Mouse (Mus musculus): ENCODE measurements around the gene Ptprj. TPM values are rescaled to one million over a fixed set of nuclear protein-coding genes. Genes with fewer than 3 reads are reported as not detected.
"Not testable (repeated sequence)": the region's sequence is repeated elsewhere in the genome, so short reads cannot be mapped to it uniquely, and the experiment has no call there.

Gene Ptprj
- polyA plus RNA-seq, 1 experiment from 2014 or later: 3.0 TPM

DNA sequence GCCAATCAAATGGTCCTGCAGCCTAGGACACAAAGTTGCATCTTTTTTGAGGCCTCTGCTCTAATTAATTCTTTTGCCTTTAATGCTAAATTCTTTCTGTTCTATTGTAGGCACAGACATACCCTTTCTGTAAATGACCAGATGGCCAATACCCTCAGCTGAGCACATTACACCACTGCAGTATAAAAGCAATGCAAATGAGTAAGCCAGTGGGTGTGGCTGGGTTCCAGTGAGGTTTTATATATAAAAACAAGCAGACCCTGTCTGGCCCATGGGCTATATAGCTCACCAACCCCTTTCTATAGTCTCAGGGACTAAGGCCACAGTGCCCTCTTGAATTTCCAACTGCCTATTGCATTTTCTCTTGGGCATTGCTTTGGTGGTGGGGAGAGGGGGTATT is 140.3 kb downstream of the Ptprj start:
- H3K4me2 ChIP-seq (ENCODE audit: low read depth, low read length); H3K9ac ChIP-seq (replicated peaks; ENCODE audit: low read length); H3K9me3 ChIP-seq (replicated peaks; ENCODE audit: control insufficient read depth, low read length); H3K27me3 ChIP-seq (ENCODE audit: control insufficient read depth, insufficient read depth, low read length); H3K36me3 ChIP-seq (replicated peaks; ENCODE audit: control insufficient read depth, insufficient read depth, low read depth, low read length); H3K27ac ChIP-seq (replicated peaks; ENCODE audit: low read depth, low read length); H3K4me1 ChIP-seq (ENCODE audit: control insufficient read depth, insufficient read depth, low read length); DNase-seq (ENCODE audit: low spot score); H3K4me3 ChIP-seq (ENCODE audit: low read depth, low read length); ATAC-seq (replicated peaks; ENCODE audit: insufficient number of reproducible peaks, low FRiP score, low TSS enrichment, low read depth): not testable (repeated sequence)

DNA sequence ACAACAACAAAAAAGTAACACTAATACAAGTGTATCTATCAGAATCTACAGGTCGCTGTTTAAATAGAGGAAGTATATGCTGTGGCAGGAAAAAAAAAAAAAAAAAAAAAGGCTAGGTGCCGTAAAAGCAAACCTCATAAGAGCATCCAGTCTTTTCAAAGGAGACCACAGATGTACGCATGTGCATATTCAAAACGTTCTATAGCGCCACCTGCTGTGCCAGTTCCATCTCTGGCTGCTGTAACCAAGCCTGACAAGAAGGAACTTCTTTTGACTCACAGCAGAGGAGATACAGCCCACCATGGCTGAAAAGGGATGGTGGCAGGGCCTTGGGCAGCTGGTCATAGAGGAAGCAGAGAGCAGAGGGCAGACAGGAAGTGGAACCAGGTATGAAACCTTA is 143.0 kb downstream of the Ptprj start:
- not testable (repeated sequence) for H3K4me2 ChIP-seq (ENCODE audit: low read depth, low read length); H3K27ac ChIP-seq (replicated peaks; ENCODE audit: low read depth, low read length); DNase-seq (ENCODE audit: low spot score); H3K9ac ChIP-seq (replicated peaks; ENCODE audit: low read length); H3K4me3 ChIP-seq (ENCODE audit: low read depth, low read length); H3K27me3 ChIP-seq (ENCODE audit: control insufficient read depth, insufficient read depth, low read length); H3K36me3 ChIP-seq (replicated peaks; ENCODE audit: control insufficient read depth, insufficient read depth, low read depth, low read length); ATAC-seq (replicated peaks; ENCODE audit: insufficient number of reproducible peaks, low FRiP score, low TSS enrichment, low read depth); H3K9me3 ChIP-seq (replicated peaks; ENCODE audit: control insufficient read depth, low read length); H3K4me1 ChIP-seq (ENCODE audit: control insufficient read depth, insufficient read depth, low read length)
- WGBS: 90% methylated on average over 1 of the region's 5 CpGs

DNA sequence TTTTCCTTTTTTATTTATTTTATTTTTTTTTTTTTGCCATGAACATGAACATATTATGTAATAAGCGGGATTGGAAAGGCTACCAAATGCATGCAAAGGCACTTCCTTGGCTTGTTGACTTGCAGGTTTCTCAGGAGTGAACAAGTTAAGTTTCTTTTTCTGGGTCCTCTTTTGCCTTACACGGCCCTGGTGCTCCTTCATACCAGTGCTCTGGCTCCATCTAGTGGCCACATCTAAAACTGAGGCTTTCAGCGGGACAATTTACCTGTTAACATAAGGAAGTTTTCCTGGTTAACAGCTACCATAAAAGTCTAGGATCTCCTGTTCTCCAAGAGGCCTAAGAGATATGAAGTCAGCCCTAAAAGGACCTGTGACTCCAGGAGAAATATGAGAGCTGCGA is 150.7 kb downstream of the Ptprj start:
- H3K4me3 ChIP-seq (ENCODE audit: low read depth, low read length); H3K36me3 ChIP-seq (replicated peaks; ENCODE audit: control insufficient read depth, insufficient read depth, low read depth, low read length); H3K4me2 ChIP-seq (ENCODE audit: low read depth, low read length); H3K4me1 ChIP-seq (ENCODE audit: control insufficient read depth, insufficient read depth, low read length); DNase-seq (ENCODE audit: low spot score); H3K27me3 ChIP-seq (ENCODE audit: control insufficient read depth, insufficient read depth, low read length); H3K9ac ChIP-seq (replicated peaks; ENCODE audit: low read length); ATAC-seq (replicated peaks; ENCODE audit: insufficient number of reproducible peaks, low FRiP score, low TSS enrichment, low read depth); H3K27ac ChIP-seq (replicated peaks; ENCODE audit: low read depth, low read length); H3K9me3 ChIP-seq (replicated peaks; ENCODE audit: control insufficient read depth, low read length): not testable (repeated sequence)
- no CpG with 5 or more reads among the region's 4 CpGs for WGBS

DNA sequence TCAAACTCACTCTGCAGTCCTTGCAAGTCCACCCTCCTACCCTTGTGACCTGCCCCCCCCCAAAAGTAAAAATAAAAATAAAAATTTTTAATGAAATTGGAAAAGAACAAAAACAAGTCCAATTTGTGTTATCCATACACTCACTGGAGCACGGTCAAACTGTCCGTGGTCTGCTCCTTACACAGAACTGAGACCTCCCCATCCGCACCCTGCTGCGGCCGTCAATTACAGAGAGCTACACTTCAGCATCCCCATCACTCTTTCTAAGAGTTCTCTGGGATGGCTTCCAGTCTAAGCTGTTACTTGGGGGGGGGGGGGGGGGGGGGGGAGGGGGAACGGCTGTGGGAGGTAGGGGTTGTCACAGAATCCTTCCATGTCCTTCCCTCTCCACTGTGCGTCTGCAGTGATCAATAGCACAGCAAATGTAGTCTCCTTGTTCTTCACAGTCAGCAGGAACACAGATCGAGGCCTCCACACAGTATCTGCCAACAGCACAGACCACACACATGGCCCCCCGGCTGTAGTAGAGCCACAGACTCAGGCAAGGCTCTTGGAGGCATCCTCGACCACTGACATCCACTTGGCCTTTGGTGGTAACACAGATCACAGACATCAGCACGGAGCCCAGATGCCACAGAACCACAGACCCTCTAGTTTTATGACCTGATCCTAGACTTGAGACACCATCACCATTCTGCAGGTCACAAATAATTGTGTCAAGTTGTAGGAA is 151.3 kb downstream of the Ptprj start:
- not testable (repeated sequence) for H3K27ac ChIP-seq (replicated peaks; ENCODE audit: low read depth, low read length); H3K4me2 ChIP-seq (ENCODE audit: low read depth, low read length); H3K4me1 ChIP-seq (ENCODE audit: control insufficient read depth, insufficient read depth, low read length); H3K4me3 ChIP-seq (ENCODE audit: low read depth, low read length); ATAC-seq (replicated peaks; ENCODE audit: insufficient number of reproducible peaks, low FRiP score, low TSS enrichment, low read depth); H3K9me3 ChIP-seq (replicated peaks; ENCODE audit: control insufficient read depth, low read length); DNase-seq (ENCODE audit: low spot score); H3K9ac ChIP-seq (replicated peaks; ENCODE audit: low read length); H3K36me3 ChIP-seq (replicated peaks; ENCODE audit: control insufficient read depth, insufficient read depth, low read depth, low read length); H3K27me3 ChIP-seq (ENCODE audit: control insufficient read depth, insufficient read depth, low read length)
- no CpG with 5 or more reads among the region's 11 CpGs for WGBS

- not testable (repeated sequence) for H3K9ac ChIP-seq (replicated peaks; ENCODE audit: low read length); H3K9me3 ChIP-seq (replicated peaks; ENCODE audit: control insufficient read depth, low read length); ATAC-seq (replicated peaks; ENCODE audit: insufficient number of reproducible peaks, low FRiP score, low TSS enrichment, low read depth); DNase-seq (ENCODE audit: low spot score); H3K4me1 ChIP-seq (ENCODE audit: control insufficient read depth, insufficient read depth, low read length); H3K27ac ChIP-seq (replicated peaks; ENCODE audit: low read depth, low read length); H3K27me3 ChIP-seq (ENCODE audit: control insufficient read depth, insufficient read depth, low read length); H3K4me2 ChIP-seq (ENCODE audit: low read depth, low read length); H3K4me3 ChIP-seq (ENCODE audit: low read depth, low read length); H3K36me3 ChIP-seq (replicated peaks; ENCODE audit: control insufficient read depth, insufficient read depth, low read depth, low read length)
- no CpG with 5 or more reads among the region's 4 CpGs for WGBS
Observed at GRCm38 (mm10) chr2:90424937-90425336, 155.5 kb downstream of the Ptprj start.

GRCm38 (mm10) chr2:90422282-90422681 is 158.2 kb downstream of the Ptprj start:
- not testable (repeated sequence) for ATAC-seq (replicated peaks; ENCODE audit: insufficient number of reproducible peaks, low FRiP score, low TSS enrichment, low read depth); DNase-seq (ENCODE audit: low spot score)
- WGBS: 90% methylated on average over 6 of the region's 6 CpGs

GRCm38 (mm10) chr2:90414110-90414821 is 166.2 kb downstream of the Ptprj start:
- not testable (repeated sequence) for H3K4me3 ChIP-seq (ENCODE audit: low read depth, low read length); ATAC-seq (replicated peaks; ENCODE audit: insufficient number of reproducible peaks, low FRiP score, low TSS enrichment, low read depth)
- 60% methylated on average over 4 of the region's 4 CpGs for WGBS

More at GRCm38 (mm10) chr2:90422282-90422681, 158.2 kb downstream of the Ptprj start:
- H3K9me3 ChIP-seq (replicated peaks; ENCODE audit: control insufficient read depth, low read length); H3K27me3 ChIP-seq (ENCODE audit: control insufficient read depth, insufficient read depth, low read length); H3K27ac ChIP-seq (replicated peaks; ENCODE audit: low read depth, low read length); H3K4me3 ChIP-seq (ENCODE audit: low read depth, low read length); H3K4me2 ChIP-seq (ENCODE audit: low read depth, low read length); H3K4me1 ChIP-seq (ENCODE audit: control insufficient read depth, insufficient read depth, low read length); H3K9ac ChIP-seq (replicated peaks; ENCODE audit: low read length); H3K36me3 ChIP-seq (replicated peaks; ENCODE audit: control insufficient read depth, insufficient read depth, low read depth, low read length): not testable (repeated sequence)

GRCm38 (mm10) chr2:90398633-90399107 is 181.8 kb downstream of the Ptprj start, which contains the start of gene Olfr1274-ps:
TSS of gene Olfr1274-ps (plus strand) at chr2:90398683.
- 83% methylated on average over 5 of the region's 7 CpGs for WGBS
- not testable (repeated sequence) for H3K4me3 ChIP-seq (ENCODE audit: low read depth, low read length); DNase-seq (ENCODE audit: low spot score); H3K4me2 ChIP-seq (ENCODE audit: low read depth, low read length); ATAC-seq (replicated peaks; ENCODE audit: insufficient number of reproducible peaks, low FRiP score, low TSS enrichment, low read depth); H3K36me3 ChIP-seq (replicated peaks; ENCODE audit: control insufficient read depth, insufficient read depth, low read depth, low read length); H3K27me3 ChIP-seq (ENCODE audit: control insufficient read depth, insufficient read depth, low read length); H3K27ac ChIP-seq (replicated peaks; ENCODE audit: low read depth, low read length); H3K9ac ChIP-seq (replicated peaks; ENCODE audit: low read length); H3K4me1 ChIP-seq (ENCODE audit: control insufficient read depth, insufficient read depth, low read length); H3K9me3 ChIP-seq (replicated peaks; ENCODE audit: control insufficient read depth, low read length)

More at GRCm38 (mm10) chr2:90414110-90414821, 166.2 kb downstream of the Ptprj start:
- H3K27me3 ChIP-seq (ENCODE audit: control insufficient read depth, insufficient read depth, low read length); H3K9me3 ChIP-seq (replicated peaks; ENCODE audit: control insufficient read depth, low read length); H3K36me3 ChIP-seq (replicated peaks; ENCODE audit: control insufficient read depth, insufficient read depth, low read depth, low read length); H3K9ac ChIP-seq (replicated peaks; ENCODE audit: low read length); DNase-seq (ENCODE audit: low spot score); H3K27ac ChIP-seq (replicated peaks; ENCODE audit: low read depth, low read length); H3K4me2 ChIP-seq (ENCODE audit: low read depth, low read length); H3K4me1 ChIP-seq (ENCODE audit: control insufficient read depth, insufficient read depth, low read length): not testable (repeated sequence)

Data from embryonic facial prominence, embryonic 11.5 days (tissue).